Mouse (Mus musculus) brain, embryonic 14.5 days (tissue): ENCODE measurements around the gene Mark2.

Experiments used
- CTCF ChIP-seq: fragments of 200-500 bp; IDR thresholded peaks from 2 replicates; pipeline ENCODE4 v1.5.1; 2012; ENCODE audit warnings: inconsistent platforms, mild to moderate bottlenecking, moderate library complexity, borderline replicate concordance; ENCODE audit not compliant: insufficient read depth, insufficient read length; ENCODE audit errors: extremely low read depth
- POLR2A ChIP-seq: fragments of 200-500 bp; IDR thresholded peaks from 2 replicates; pipeline ENCODE4 v1.6.1; 2012; ENCODE audit warnings: mild to moderate bottlenecking, inconsistent platforms, borderline replicate concordance; ENCODE audit not compliant: poor library complexity, insufficient read depth, insufficient read length, severe bottlenecking; ENCODE audit errors: extremely low read depth

DNA sequence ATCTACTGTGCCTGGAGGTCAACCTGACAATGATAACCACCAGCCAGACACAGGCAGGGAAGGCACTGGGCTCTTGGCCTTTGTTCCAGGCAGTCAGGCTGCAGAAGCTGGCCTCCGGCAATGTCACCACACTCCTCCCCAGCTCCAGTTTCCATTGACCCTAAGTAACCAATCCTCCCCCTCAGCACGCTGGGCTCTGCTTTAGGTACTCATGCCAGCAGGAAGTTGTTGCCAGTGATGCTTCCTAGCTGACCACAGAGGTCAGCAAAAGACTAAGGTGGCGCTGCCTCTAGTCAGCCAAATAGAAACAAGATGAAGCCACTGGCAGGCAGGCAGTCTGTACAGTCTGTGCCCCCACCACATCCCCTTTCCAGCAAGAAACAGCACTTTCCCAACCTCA is 34.7 kb downstream of the Mark2 start:
- TF ChIP-seq CTCF (no peak), POLR2A (no peak)
